Mouse (Mus musculus): ENCODE data around the gene Tgm1. TPM values are rescaled to one million over a fixed set of nuclear protein-coding genes. Genes with fewer than 3 reads are reported as not detected.
A peak's percentile ranks its signal among the peaks of the same experiment; 100 is the strongest.

Gene Tgm1
- polyA plus RNA-seq, 1 experiment from 2014 or later: 0.10 TPM

GRCm38 (mm10) chr14:55720666-55721065 lies 6.9 kb upstream of the Tgm1 start:
- no peaks in the 10 kb centered on the region for H3K27me3 ChIP-seq (replicated peaks; ENCODE audit: control insufficient read depth, insufficient read depth, low read length)
- peaks cover 27% of the 10 kb centered on the region for H3K36me3 ChIP-seq (ENCODE audit: control insufficient read depth, insufficient read depth, low read length)
- peak overlapping the region; percentile 77; the same call in 1 of the 2 replicates for H3K4me3 ChIP-seq (ENCODE audit: low read depth, low read length)
- no peak for DNase-seq (ENCODE audit: low spot score)
- no peak overlapping the region for H3K27ac ChIP-seq (ENCODE audit: low read depth, low read length)
- no peaks in the 10 kb centered on the region for H3K9me3 ChIP-seq (replicated peaks; ENCODE audit: control insufficient read depth, low read length)
- no peak overlapping the region for H3K9ac ChIP-seq (ENCODE audit: low read length)
- 93% methylated on average over 12 of the region's 12 CpGs for WGBS
- no peak overlapping the region for H3K4me2 ChIP-seq (ENCODE audit: low read length)
- ATAC-seq: no peak
- H3K4me1 ChIP-seq (ENCODE audit: control insufficient read depth, insufficient read depth, low read length): no peaks in the 10 kb centered on the region

- ATAC-seq: no peak
- Histone ChIP-seq H3K9me3 (replicated peaks; ENCODE audit: control insufficient read depth, low read length) (no peaks in the 10 kb centered on the region), H3K36me3 (ENCODE audit: control insufficient read depth, insufficient read depth, low read length) (peaks cover 27% of the 10 kb centered on the region), H3K27me3 (replicated peaks; ENCODE audit: control insufficient read depth, insufficient read depth, low read length) (no peaks in the 10 kb centered on the region), H3K4me2 (ENCODE audit: low read length) (no peak overlapping the region), H3K4me3 (ENCODE audit: low read depth, low read length) (no peak overlapping the region), H3K9ac (ENCODE audit: low read length) (no peak overlapping the region), H3K4me1 (ENCODE audit: control insufficient read depth, insufficient read depth, low read length) (no peaks in the 10 kb centered on the region), H3K27ac (ENCODE audit: low read depth, low read length) (no peak overlapping the region)
- DNase-seq (ENCODE audit: low spot score): no peak
- WGBS: 88% methylated on average over 6 of the region's 6 CpGs
Measured at GRCm38 (mm10) chr14:55719737-55720136, 6.0 kb upstream of the Tgm1 start.

- Histone ChIP-seq H3K36me3 (ENCODE audit: control insufficient read depth, insufficient read depth, low read length) (peaks cover 27% of the 10 kb centered on the region), H3K4me3 (ENCODE audit: low read depth, low read length) (no peak overlapping the region), H3K27ac (ENCODE audit: low read depth, low read length) (no peak overlapping the region), H3K4me1 (ENCODE audit: control insufficient read depth, insufficient read depth, low read length) (no peaks in the 10 kb centered on the region), H3K4me2 (ENCODE audit: low read length) (no peak overlapping the region), H3K9ac (ENCODE audit: low read length) (no peak overlapping the region), H3K9me3 (replicated peaks; ENCODE audit: control insufficient read depth, low read length) (no peaks in the 10 kb centered on the region), H3K27me3 (replicated peaks; ENCODE audit: control insufficient read depth, insufficient read depth, low read length) (0 out of 2 replicates have a peak, but pooled peaks cover 3% of the 10 kb centered on the region)
- ATAC-seq (no peak), DNase-seq (ENCODE audit: low spot score) (no peak)
- 88% methylated on average over 8 of the region's 8 CpGs for WGBS
Measured at GRCm38 (mm10) chr14:55716884-55717283, 3.2 kb upstream of the Tgm1 start.

GRCm38 (mm10) chr14:55716271-55716670 lies 2.5 kb upstream of the Tgm1 start:
- peaks cover 27% of the 10 kb centered on the region for H3K36me3 ChIP-seq (ENCODE audit: control insufficient read depth, insufficient read depth, low read length)
- no peaks in the 10 kb centered on the region for H3K4me1 ChIP-seq (ENCODE audit: control insufficient read depth, insufficient read depth, low read length)
- WGBS: 91% methylated on average over 6 of the region's 6 CpGs
- H3K9ac ChIP-seq (ENCODE audit: low read length): no peak overlapping the region
- DNase-seq (ENCODE audit: low spot score): no peak
- no peaks in the 10 kb centered on the region for H3K9me3 ChIP-seq (replicated peaks; ENCODE audit: control insufficient read depth, low read length)
- H3K27me3 ChIP-seq (replicated peaks; ENCODE audit: control insufficient read depth, insufficient read depth, low read length): 0 out of 2 replicates have a peak, but pooled peaks cover 3% of the 10 kb centered on the region
- H3K4me2 ChIP-seq (ENCODE audit: low read length): no peak overlapping the region
- ATAC-seq: no peak
- H3K4me3 ChIP-seq (ENCODE audit: low read depth, low read length): no peak overlapping the region
- H3K27ac ChIP-seq (ENCODE audit: low read depth, low read length): no peak overlapping the region

- no peak overlapping the region for H3K9ac ChIP-seq (ENCODE audit: low read length)
- 39% methylated on average over 6 of the region's 6 CpGs for WGBS
Measured at GRCm38 (mm10) chr14:55714893-55715292, 1.2 kb upstream of the Tgm1 start.

GRCm38 (mm10) chr14:55713007-55713728 lies 558 bp downstream of the Tgm1 start:
- peaks cover 14% of the 10 kb centered on the region for H3K36me3 ChIP-seq (ENCODE audit: control insufficient read depth, insufficient read depth, low read length)
- no peak overlapping the region for H3K9ac ChIP-seq (ENCODE audit: low read length)
- WGBS: 18% methylated on average over 25 of the region's 25 CpGs
- no peak overlapping the region for H3K4me3 ChIP-seq (ENCODE audit: low read depth, low read length)
- H3K9me3 ChIP-seq (replicated peaks; ENCODE audit: control insufficient read depth, low read length): no peaks in the 10 kb centered on the region
- H3K4me1 ChIP-seq (ENCODE audit: control insufficient read depth, insufficient read depth, low read length): no peaks in the 10 kb centered on the region
- DNase-seq (ENCODE audit: low spot score): no peak
- H3K4me2 ChIP-seq (ENCODE audit: low read length): no peak overlapping the region
- H3K27me3 ChIP-seq (replicated peaks; ENCODE audit: control insufficient read depth, insufficient read depth, low read length): 0 out of 2 replicates have a peak, but pooled peaks cover 3% of the 10 kb centered on the region
- no peak for ATAC-seq
- no peak overlapping the region for H3K27ac ChIP-seq (ENCODE audit: low read depth, low read length)

More at GRCm38 (mm10) chr14:55714893-55715292, 1.2 kb upstream of the Tgm1 start:
- Histone ChIP-seq H3K4me2 (ENCODE audit: low read length) (no peak overlapping the region), H3K4me3 (ENCODE audit: low read depth, low read length) (no peak overlapping the region), H3K27me3 (replicated peaks; ENCODE audit: control insufficient read depth, insufficient read depth, low read length) (0 out of 2 replicates have a peak, but pooled peaks cover 3% of the 10 kb centered on the region), H3K4me1 (ENCODE audit: control insufficient read depth, insufficient read depth, low read length) (no peaks in the 10 kb centered on the region), H3K36me3 (ENCODE audit: control insufficient read depth, insufficient read depth, low read length) (peaks cover 27% of the 10 kb centered on the region), H3K9me3 (replicated peaks; ENCODE audit: control insufficient read depth, low read length) (no peaks in the 10 kb centered on the region), H3K27ac (ENCODE audit: low read depth, low read length) (no peak overlapping the region)
- DNase-seq (ENCODE audit: low spot score) (no peak), ATAC-seq (no peak)

GRCm38 (mm10) chr14:55711786-55712185 lies 1.9 kb downstream of the Tgm1 start:
- no peaks in the 10 kb centered on the region for H3K4me1 ChIP-seq (ENCODE audit: control insufficient read depth, insufficient read depth, low read length)
- no peak overlapping the region for H3K4me3 ChIP-seq (ENCODE audit: low read depth, low read length)
- no peak overlapping the region for H3K9ac ChIP-seq (ENCODE audit: low read length)
- 85% methylated on average over 7 of the region's 7 CpGs for WGBS
- DNase-seq (ENCODE audit: low spot score) (no peak), ATAC-seq (no peak)
- peaks cover 4% of the 10 kb centered on the region; the same call in 1 of the 2 replicates for H3K36me3 ChIP-seq (ENCODE audit: control insufficient read depth, insufficient read depth, low read length)
- 0 out of 2 replicates have a peak, but pooled peaks cover 3% of the 10 kb centered on the region for H3K27me3 ChIP-seq (replicated peaks; ENCODE audit: control insufficient read depth, insufficient read depth, low read length)
- no peaks in the 10 kb centered on the region for H3K9me3 ChIP-seq (replicated peaks; ENCODE audit: control insufficient read depth, low read length)
- H3K27ac ChIP-seq (ENCODE audit: low read depth, low read length): no peak overlapping the region
- no peak overlapping the region for H3K4me2 ChIP-seq (ENCODE audit: low read length)

GRCm38 (mm10) chr14:55709509-55709908 lies 4.2 kb downstream of the Tgm1 start:
- Histone ChIP-seq H3K9me3 (replicated peaks; ENCODE audit: control insufficient read depth, low read length) (no peaks in the 10 kb centered on the region), H3K4me1 (ENCODE audit: control insufficient read depth, insufficient read depth, low read length) (no peaks in the 10 kb centered on the region), H3K4me2 (ENCODE audit: low read length) (no peak overlapping the region), H3K36me3 (ENCODE audit: control insufficient read depth, insufficient read depth, low read length) (no peaks in the 10 kb centered on the region), H3K9ac (ENCODE audit: low read length) (no peak overlapping the region), H3K27ac (ENCODE audit: low read depth, low read length) (no peak overlapping the region), H3K27me3 (replicated peaks; ENCODE audit: control insufficient read depth, insufficient read depth, low read length) (0 out of 2 replicates have a peak, but pooled peaks cover 3% of the 10 kb centered on the region), H3K4me3 (ENCODE audit: low read depth, low read length) (no peak overlapping the region)
- ATAC-seq (no peak), DNase-seq (ENCODE audit: low spot score) (no peak)
- 86% methylated on average over 4 of the region's 4 CpGs for WGBS

GRCm38 (mm10) chr14:55707397-55707796 lies 6.3 kb downstream of the Tgm1 start:
- 87% methylated on average over 5 of the region's 5 CpGs for WGBS
- Histone ChIP-seq H3K27me3 (replicated peaks; ENCODE audit: control insufficient read depth, insufficient read depth, low read length) (0 out of 2 replicates have a peak, but pooled peaks cover 2% of the 10 kb centered on the region), H3K4me1 (ENCODE audit: control insufficient read depth, insufficient read depth, low read length) (no peaks in the 10 kb centered on the region), H3K36me3 (ENCODE audit: control insufficient read depth, insufficient read depth, low read length) (no peaks in the 10 kb centered on the region), H3K4me3 (ENCODE audit: low read depth, low read length) (no peak overlapping the region), H3K9me3 (replicated peaks; ENCODE audit: control insufficient read depth, low read length) (no peaks in the 10 kb centered on the region), H3K9ac (ENCODE audit: low read length) (no peak overlapping the region), H3K27ac (ENCODE audit: low read depth, low read length) (no peak overlapping the region), H3K4me2 (ENCODE audit: low read length) (no peak overlapping the region)
- no peak for DNase-seq (ENCODE audit: low spot score)
- ATAC-seq: no peak
